Mouse (Mus musculus) intestine, embryonic 16.5 days (tissue): ENCODE data around the gene Pomp. TPM values are rescaled to one million over a fixed set of nuclear protein-coding genes. Genes with fewer than 3 reads are reported as not detected.
A peak's percentile ranks its signal among the peaks of the same experiment; 100 is the strongest.

Experiments used
- ATAC-seq: fragments of 200-750 bp; cut with Nextera tagmentation; 2 replicates; pipeline ENCODE4 v1.8.0; 2017; ENCODE audit warnings: moderate TSS enrichment, moderate library complexity
- H3K27ac ChIP-seq: fragments of 300-500 bp; sonication (generic); 2 replicates; pipeline ENCODE4 v1.5.1; 2014; ENCODE audit warnings: mild to moderate bottlenecking, low read length
- H3K27me3 ChIP-seq: fragments of 300-500 bp; sonication (generic); replicated peaks from 2 replicates; pipeline ENCODE4 v1.6.1; 2014; ENCODE audit warnings: low read length, control low read depth, mixed read lengths; ENCODE audit not compliant: control insufficient read depth, insufficient read depth
- H3K36me3 ChIP-seq: fragments of 300-500 bp; sonication (generic); 2 replicates; pipeline ENCODE4 v1.6.1; 2014; ENCODE audit warnings: low read length, control low read depth; ENCODE audit not compliant: control insufficient read depth, insufficient read depth
- H3K4me1 ChIP-seq: fragments of 300-500 bp; sonication (generic); 2 replicates; pipeline ENCODE4 v1.6.1; 2014; ENCODE audit warnings: low read length, control low read depth, mixed read lengths; ENCODE audit not compliant: control insufficient read depth, insufficient read depth
- H3K4me2 ChIP-seq: fragments of 300-500 bp; sonication (generic); 2 replicates; pipeline ENCODE4 v1.6.1; 2014; ENCODE audit warnings: low read depth, low read length, control low read depth
- H3K4me3 ChIP-seq: fragments of 300-500 bp; sonication (generic); 2 replicates; pipeline ENCODE4 v1.5.1; 2014; ENCODE audit warnings: mild to moderate bottlenecking, low read length
- H3K9ac ChIP-seq: fragments of 300-500 bp; sonication (generic); 2 replicates; pipeline ENCODE4 v1.6.1; 2014; ENCODE audit warnings: low read depth, low read length
- H3K9me3 ChIP-seq: fragments of 300-500 bp; sonication (generic); 2 replicates; pipeline ENCODE4 v1.6.1; 2016; ENCODE audit warnings: low read length, control low read depth; ENCODE audit not compliant: control insufficient read depth
- WGBS: fragments of 180-500 bp; shearing (Covaris S2); extraction: QIAGEN DNeasy Blood & Tissue Kit; methylation state at CpG from one replicate; pipeline ENCODE4 v1.1.7; 2014; 5-methylcytosine and 5-hydroxymethylcytosine counted together
- polyA plus RNA-seq: library from polyadenylated mRNA; unstranded; fragments of >200 nt; fragmentation: Nextera tagmentation; extraction: Ambion mirVana; gene quantifications from 2 replicates; pipeline ENCODE4 v1.2.1, GENCODE M21; 2015

Pomp gene
- polyA plus RNA-seq, 1 experiment from 2014 or later: 410 TPM

- Histone ChIP-seq H3K4me2 (no peak overlapping the region), H3K36me3 (peaks cover 33% of the 10 kb centered on the region)
Measured at GRCm38 (mm10) chr5:147875210-147875609, 14.9 kb downstream of the Pomp start.

GRCm38 (mm10) chr5:147877520-147877919 lies 17.3 kb downstream of the Pomp start:
- no peaks in the 10 kb centered on the region; the same call in 1 of the 2 replicates for H3K9me3 ChIP-seq
- no peak overlapping the region for H3K4me2 ChIP-seq
- H3K9ac ChIP-seq: no peak overlapping the region
- WGBS: 88% methylated on average over 6 of the region's 6 CpGs
- no peaks in the 10 kb centered on the region for H3K4me1 ChIP-seq
- no peak for ATAC-seq
- H3K27me3 ChIP-seq: no peaks in the 10 kb centered on the region
- no peak overlapping the region for H3K4me3 ChIP-seq
- peaks cover 26% of the 10 kb centered on the region for H3K36me3 ChIP-seq
- no peak overlapping the region for H3K27ac ChIP-seq

More at GRCm38 (mm10) chr5:147875210-147875609, 14.9 kb downstream of the Pomp start:
- Histone ChIP-seq H3K9ac (no peak overlapping the region), H3K4me1 (peaks cover 2% of the 10 kb centered on the region; the same call in 1 of the 2 replicates), H3K27me3 (no peaks in the 10 kb centered on the region), H3K4me3 (no peak overlapping the region), H3K9me3 (no peaks in the 10 kb centered on the region), H3K27ac (no peak overlapping the region)
- WGBS: 92% methylated on average over 8 of the region's 8 CpGs
- ATAC-seq: no peak

- H3K27ac ChIP-seq: no peak overlapping the region
- H3K9ac ChIP-seq: no peak overlapping the region
- H3K4me2 ChIP-seq: no peak overlapping the region
- no peaks in the 10 kb centered on the region for H3K27me3 ChIP-seq
- ATAC-seq: peak; percentile 91
- no peak overlapping the region for H3K4me3 ChIP-seq
- H3K4me1 ChIP-seq: no peaks in the 10 kb centered on the region
- WGBS: 70% methylated on average over 17 of the region's 17 CpGs
- no peaks in the 10 kb centered on the region; the same call in 1 of the 2 replicates for H3K9me3 ChIP-seq
- peaks cover 14% of the 10 kb centered on the region for H3K36me3 ChIP-seq
Measured at GRCm38 (mm10) chr5:147879971-147880682, 19.9 kb downstream of the Pomp start.

GRCm38 (mm10) chr5:147883581-147883980 lies 23.3 kb downstream of the Pomp start:
- Histone ChIP-seq H3K4me3 (no peak overlapping the region), H3K9ac (no peak overlapping the region), H3K9me3 (no peaks in the 10 kb centered on the region; the same call in 1 of the 2 replicates), H3K27ac (no peak overlapping the region), H3K36me3 (0 out of 2 replicates have a peak, but pooled peaks cover 5% of the 10 kb centered on the region), H3K4me2 (no peak overlapping the region), H3K27me3 (no peaks in the 10 kb centered on the region), H3K4me1 (no peaks in the 10 kb centered on the region)
- 87% methylated on average over 6 of the region's 6 CpGs for WGBS
- no peak for ATAC-seq

- no peak overlapping the region for H3K4me3 ChIP-seq
- no peak overlapping the region for H3K4me2 ChIP-seq
- H3K27me3 ChIP-seq: no peaks in the 10 kb centered on the region
- H3K9ac ChIP-seq: no peak overlapping the region
- no peak overlapping the region for H3K27ac ChIP-seq
- no peaks in the 10 kb centered on the region for H3K9me3 ChIP-seq
- H3K4me1 ChIP-seq: peaks cover 7% of the 10 kb centered on the region
- ATAC-seq: peak; percentile 40; the same call in 1 of the 2 replicates
- no peaks in the 10 kb centered on the region for H3K36me3 ChIP-seq
- WGBS: 84% methylated on average over 10 of the region's 12 CpGs
Measured at GRCm38 (mm10) chr5:147888313-147889297, 28.3 kb downstream of the Pomp start.

- H3K4me2 ChIP-seq: 0 out of 2 replicates have a peak overlapping the region, but pooled peaks have one; percentile 2
- H3K4me3 ChIP-seq: no peak overlapping the region
- H3K9ac ChIP-seq: peak overlapping the region; percentile 27; the same call in 1 of the 2 replicates
- WGBS: 29% methylated on average over 6 of the region's 6 CpGs
- H3K4me1 ChIP-seq: peaks cover 15% of the 10 kb centered on the region
- peak overlapping the region; percentile 68 for H3K27ac ChIP-seq
- no peaks in the 10 kb centered on the region for H3K36me3 ChIP-seq
- peak; percentile 16; the same call in 1 of the 2 replicates for ATAC-seq
- no peaks in the 10 kb centered on the region for H3K9me3 ChIP-seq
- no peaks in the 10 kb centered on the region for H3K27me3 ChIP-seq
Measured at GRCm38 (mm10) chr5:147892735-147893134, 32.5 kb downstream of the Pomp start.

- WGBS: 25% methylated on average over 9 of the region's 9 CpGs
- Histone ChIP-seq H3K27ac (peak overlapping the region; percentile 68), H3K9me3 (no peaks in the 10 kb centered on the region), H3K4me3 (peak overlapping the region; percentile 77; the same call in 1 of the 2 replicates), H3K9ac (peak overlapping the region; percentile 27; the same call in 1 of the 2 replicates), H3K27me3 (no peaks in the 10 kb centered on the region), H3K4me1 (peaks cover 15% of the 10 kb centered on the region), H3K36me3 (no peaks in the 10 kb centered on the region), H3K4me2 (peak overlapping the region; percentile 91; the same call in 1 of the 2 replicates)
- ATAC-seq: 0 out of 2 replicates have a peak, but pooled peaks have one; percentile 11
Measured at GRCm38 (mm10) chr5:147893143-147893542, 32.9 kb downstream of the Pomp start.

- H3K9ac ChIP-seq: peak overlapping the region; percentile 65
- peak; percentile 43 for ATAC-seq
- H3K9me3 ChIP-seq: no peaks in the 10 kb centered on the region
- H3K4me3 ChIP-seq: peak overlapping the region; percentile 77
- H3K4me2 ChIP-seq: peak overlapping the region; percentile 91
- no peaks in the 10 kb centered on the region for H3K36me3 ChIP-seq
- no peaks in the 10 kb centered on the region for H3K27me3 ChIP-seq
- peak overlapping the region; percentile 63; the same call in 1 of the 2 replicates for H3K27ac ChIP-seq
- WGBS: 3% methylated on average over 25 of the region's 25 CpGs
- peaks cover 15% of the 10 kb centered on the region for H3K4me1 ChIP-seq
Measured at GRCm38 (mm10) chr5:147893766-147894454, 33.6 kb downstream of the Pomp start.
